Mouse (Mus musculus): Measurements from ENCODE around the gene Fbxo17. TPM values are rescaled to one million over a fixed set of nuclear protein-coding genes. Genes with fewer than 3 reads are reported as not detected.

Gene Fbxo17
- under 1 TPM; 0.94 to 1.00 TPM for total RNA-seq (2023)

DNA sequence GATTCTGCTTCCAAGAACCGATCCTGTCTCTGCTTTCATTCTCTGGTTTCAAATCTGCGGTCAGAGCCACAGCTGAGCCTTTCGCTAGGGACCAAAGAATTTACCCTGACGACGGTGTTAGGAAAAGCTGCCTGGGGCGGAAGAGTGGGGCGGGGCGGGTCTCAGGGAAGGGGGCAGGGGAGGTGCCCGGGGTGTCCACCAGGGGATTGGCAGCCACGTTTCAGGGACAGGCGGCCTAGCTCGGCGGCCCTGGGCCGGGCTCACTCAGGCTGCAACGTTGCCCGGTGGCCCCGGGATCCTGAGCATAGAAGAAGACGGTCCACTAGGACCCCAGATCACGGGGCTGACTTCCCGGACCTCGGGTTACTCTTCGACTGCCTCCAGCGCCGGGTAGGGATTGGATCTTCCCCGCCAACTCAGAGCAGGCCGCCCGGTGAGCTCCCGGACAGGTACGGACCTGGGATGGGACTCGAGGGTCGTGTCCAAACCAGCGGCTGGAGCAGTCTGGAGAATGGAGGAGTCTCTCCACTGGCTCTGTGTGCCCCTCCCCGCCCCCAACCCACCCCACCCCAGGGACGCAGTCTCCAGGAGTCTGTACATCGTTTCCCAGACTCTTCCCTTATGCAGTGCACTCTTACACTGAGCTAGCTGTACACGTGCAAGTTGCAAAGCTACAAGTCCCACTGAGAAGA lies at the start of gene Fbxo17:
Gene Fbxo17, plus strand, starts transcription at position 215 of the 692 bp plus-strand sequence.

DNA sequence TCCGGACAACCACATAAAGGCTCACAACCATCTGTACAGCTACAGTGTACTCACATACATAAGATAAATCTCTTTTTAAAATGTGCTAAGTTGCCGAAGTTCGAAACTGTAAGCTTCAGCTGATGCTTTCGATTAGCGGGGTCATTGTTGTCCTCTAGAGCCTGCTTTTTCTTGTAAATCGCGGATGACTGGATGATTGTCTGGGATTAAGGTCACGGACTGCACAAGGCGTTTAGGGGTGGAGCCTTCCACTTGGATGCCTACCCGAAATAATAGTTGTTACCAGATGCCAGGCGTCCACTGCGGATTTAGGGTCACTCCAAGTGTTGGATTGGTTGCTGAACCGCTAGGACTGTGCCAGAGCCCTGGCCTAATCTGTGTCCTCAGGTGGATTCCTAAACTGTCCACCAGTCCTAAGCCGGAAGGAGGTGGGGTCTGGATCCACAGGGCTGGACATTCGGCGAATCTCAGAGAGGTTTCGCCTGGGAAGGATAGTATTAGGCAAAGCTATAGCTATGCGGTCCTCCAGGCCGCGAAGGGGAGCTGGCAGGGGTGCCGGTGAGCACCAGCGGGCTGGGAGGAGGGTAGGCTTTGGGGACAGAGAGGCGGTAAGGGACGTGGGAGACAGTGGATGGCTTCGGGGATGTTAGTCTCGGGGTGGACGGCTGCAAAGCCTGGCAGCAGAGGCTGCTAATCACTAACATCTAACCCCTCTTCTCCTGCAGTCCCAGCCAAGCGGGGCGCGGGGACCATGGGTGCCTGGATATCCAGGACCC lies 23.9 kb upstream of the Fbxo17 start, which contains the start of gene Fbxo27:
Gene Fbxo27, plus strand, starts transcription at position 305 of the 776 bp plus-strand sequence.

DNA sequence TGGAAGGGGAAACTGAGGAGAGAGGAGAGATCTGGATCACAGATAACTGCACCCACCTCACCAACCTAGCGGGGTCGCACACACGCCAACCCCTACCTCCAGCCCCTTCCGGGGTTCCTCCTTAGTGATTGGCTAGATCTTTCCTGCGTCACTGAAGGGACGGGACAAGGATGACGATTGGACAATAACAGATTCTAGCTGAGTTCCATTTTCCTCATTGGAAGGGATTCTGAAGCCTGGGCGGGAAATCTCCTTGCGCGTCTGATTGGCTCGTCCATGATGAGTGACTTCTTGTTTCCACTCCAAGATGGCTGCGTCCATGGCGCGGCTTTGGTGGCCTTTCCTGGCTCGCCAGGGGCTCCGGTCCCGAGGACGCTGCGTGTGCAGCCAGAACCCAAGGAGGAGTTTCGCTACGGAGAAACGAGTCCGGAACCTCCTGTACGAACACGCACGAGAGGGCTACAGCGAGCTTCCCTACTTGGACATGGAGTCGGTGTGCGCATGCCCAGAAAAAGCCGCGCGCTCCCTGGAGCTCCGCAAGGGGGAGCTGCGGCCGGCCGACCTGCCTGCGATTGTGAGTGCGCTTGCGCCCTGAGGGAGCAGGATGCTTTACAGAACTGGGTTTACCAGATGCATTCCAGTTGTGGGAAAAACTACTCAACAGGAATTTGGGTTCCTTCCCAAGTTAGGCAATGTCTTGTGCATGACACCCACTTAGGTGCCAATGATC lies 25.3 kb downstream of the Fbxo17 start, which contains the start of the genes Mrps12 and Sars2:
Gene Mrps12, minus strand, starts transcription at position 112 of the 730 bp plus-strand sequence.
Gene Sars2, plus strand, starts transcription at position 284 of the 730 bp plus-strand sequence.

DNA sequence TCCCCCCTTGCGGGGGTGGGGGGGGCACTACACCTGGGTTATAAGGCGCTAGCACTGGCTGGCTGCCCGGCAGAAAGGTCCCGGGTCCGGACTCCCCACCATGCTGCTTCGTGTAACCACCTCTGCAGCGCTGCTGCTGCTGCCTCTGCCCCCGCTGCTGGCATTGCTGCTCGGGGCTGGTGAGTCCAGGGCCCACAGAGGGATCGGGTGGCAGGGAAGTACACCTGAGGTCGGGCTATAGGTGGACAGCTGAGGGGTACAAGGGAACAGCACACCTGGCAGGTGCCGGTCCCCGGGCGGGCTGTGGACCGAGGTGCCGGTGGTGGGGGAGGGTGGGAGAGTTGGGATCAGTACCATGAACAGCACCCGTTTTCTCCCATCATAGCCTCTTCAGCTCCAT lies 39.5 kb downstream of the Fbxo17 start, which contains the start of gene Ccer2:
Gene Ccer2, plus strand, starts transcription at position 96 of the 400 bp plus-strand sequence.

DNA sequence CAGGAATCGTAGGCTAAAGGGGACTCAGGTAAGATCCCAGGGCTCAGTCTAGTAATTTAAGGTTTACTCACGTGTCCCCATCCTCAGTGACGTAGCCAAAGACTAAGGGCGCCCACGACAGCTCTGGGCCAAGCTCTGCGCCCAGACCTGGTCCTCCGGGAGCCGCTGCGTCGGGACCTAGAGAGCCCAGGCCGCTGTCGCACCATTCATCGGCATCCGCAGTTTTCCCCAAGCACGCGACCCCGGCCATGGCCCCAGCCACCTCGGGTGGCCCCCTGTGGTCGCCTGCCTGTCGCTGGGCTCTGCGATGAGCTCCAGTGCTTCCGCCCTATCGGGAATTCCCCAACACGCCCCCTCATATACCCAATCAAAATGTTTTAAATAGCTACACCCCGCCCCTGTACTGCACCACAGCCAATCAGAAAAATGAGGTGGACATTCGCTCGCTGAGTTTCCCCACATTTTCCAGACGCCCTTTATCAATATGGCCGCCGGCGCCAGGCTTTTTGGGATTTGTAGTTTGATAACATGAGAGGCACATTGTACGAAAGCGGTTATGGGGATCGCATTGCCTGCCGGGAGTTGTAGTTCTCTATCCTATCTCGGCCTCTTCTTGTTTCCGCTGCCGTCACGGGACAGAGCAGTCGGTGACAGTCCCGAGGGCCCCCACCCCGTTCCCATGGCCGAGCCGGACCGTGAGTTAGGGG lies 49.7 kb downstream of the Fbxo17 start, which contains the start of gene Sirt2:
Gene Sirt2, plus strand, starts transcription at position 563 of the 707 bp plus-strand sequence.

DNA sequence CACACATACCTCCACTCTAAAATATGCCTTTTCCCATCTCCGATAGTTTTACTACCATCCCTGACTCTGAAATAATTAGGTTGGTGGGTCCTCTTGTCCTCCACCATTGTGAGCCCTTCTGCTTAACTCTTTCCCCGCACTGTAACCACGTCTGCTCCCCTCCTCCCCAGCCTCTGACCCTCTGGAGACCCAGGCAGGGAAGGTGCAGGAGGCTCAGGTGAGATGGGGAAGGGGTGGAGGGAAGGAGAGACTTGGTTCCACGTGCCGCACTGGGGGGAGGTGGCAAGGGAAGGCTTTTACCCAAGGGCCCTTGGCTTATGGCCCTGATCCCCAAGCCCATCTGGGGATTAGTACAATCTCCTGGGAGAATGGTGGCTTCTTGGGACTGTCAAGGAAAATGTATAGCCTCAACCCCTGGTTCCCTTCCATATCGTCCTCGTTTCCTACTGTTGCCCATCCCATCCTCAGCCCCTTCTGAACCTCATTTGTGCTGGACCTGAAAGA lies 50.9 kb downstream of the Fbxo17 start, which contains the start of gene Nfkbib:
Gene Nfkbib, minus strand, starts transcription at position 51 of the 504 bp plus-strand sequence.

Other genes starting within 250 kb of the Fbxo17 start
- not detected for gene Ifnl2, start 206.3 kb upstream of the Fbxo17 start, total RNA-seq (2023)
- gene Ifnl3, start 194.0 kb upstream of the Fbxo17 start, total RNA-seq (2023): not detected
- not detected for gene Sycn, start 175.9 kb upstream of the Fbxo17 start, total RNA-seq (2023)
- gene Nccrp1, start 169.6 kb upstream of the Fbxo17 start, total RNA-seq (2023): 1 to 10 TPM; 1.5 to 2.3 TPM
- 10 to 100 TPM; 59.5 to 62.7 TPM for gene Samd4b, start 118.7 kb upstream of the Fbxo17 start, total RNA-seq (2023)
- gene Pak4, start 118.6 kb upstream of the Fbxo17 start, total RNA-seq (2023): 10 to 100 TPM; 30.1 to 35.2 TPM
- gene Acp7, start 85.5 kb upstream of the Fbxo17 start, total RNA-seq (2023): not detected
- gene Fbxo27, start 24.0 kb upstream of the Fbxo17 start, total RNA-seq (2023): not detected
- 10 to 100 TPM; 19.5 to 25.1 TPM for gene Mrps12, start 25.0 kb downstream of the Fbxo17 start, total RNA-seq (2023)
- 10 to 100 TPM in 1 of 2 experiments, 1 to 10 TPM in 1; 8.9 to 12.5 TPM for gene Sars2, start 25.2 kb downstream of the Fbxo17 start, total RNA-seq (2023)
- gene Ccer2, start 39.4 kb downstream of the Fbxo17 start, total RNA-seq (2023): not detected
- 100 to 1,000 TPM in 1 of 2 experiments, 10 to 100 TPM in 1; 95.2 to 113 TPM for gene Sirt2, start 49.9 kb downstream of the Fbxo17 start, total RNA-seq (2023)
- gene Nfkbib, start 50.7 kb downstream of the Fbxo17 start, total RNA-seq (2023): 100 to 1,000 TPM; 127 to 137 TPM
- gene Rinl, start 72.2 kb downstream of the Fbxo17 start, total RNA-seq (2023): 10 to 100 TPM; 16.0 to 20.8 TPM
- gene Hnrnpl, start 91.7 kb downstream of the Fbxo17 start, total RNA-seq (2023): 100 to 1,000 TPM; 416 to 451 TPM
- gene Ech1, start 108.4 kb downstream of the Fbxo17 start, total RNA-seq (2023): 10 to 100 TPM; 68.4 to 69.6 TPM
- gene Lgals4, start 117.0 kb downstream of the Fbxo17 start, total RNA-seq (2023): 1 to 10 TPM; 3.2 to 3.9 TPM
- 1 to 10 TPM in 1 of 2 experiments, not detected in 1; 1.2 TPM for gene Lgals7, start 147.0 kb downstream of the Fbxo17 start, total RNA-seq (2023)
- not detected for gene Capn12, start 164.6 kb downstream of the Fbxo17 start, total RNA-seq (2023)
- 100 to 1,000 TPM; 108 to 133 TPM for gene Actn4, start 245.5 kb downstream of the Fbxo17 start, total RNA-seq (2023)